Mouse (Mus musculus) embryo, embryonic 11.5 days (tissue): Measurements from ENCODE around the gene Hspg2.
"Not testable (repeated sequence)": the region's sequence is repeated elsewhere in the genome, so short reads cannot be mapped to it uniquely, and the experiment has no call there.

Source experiments
- DNase-seq: peaks from one replicate; pipeline ENCODE4 v3.0.0-alpha.2; 2012; ENCODE audit warnings: low read depth, low spot score

Hspg2 gene

GRCm38 (mm10) chr4:137468260-137469080, at the start of gene Hspg2:
TSS of gene Hspg2 (plus strand) at chr4:137468769.
- DNase-seq, result peak; percentile 98

DNA sequence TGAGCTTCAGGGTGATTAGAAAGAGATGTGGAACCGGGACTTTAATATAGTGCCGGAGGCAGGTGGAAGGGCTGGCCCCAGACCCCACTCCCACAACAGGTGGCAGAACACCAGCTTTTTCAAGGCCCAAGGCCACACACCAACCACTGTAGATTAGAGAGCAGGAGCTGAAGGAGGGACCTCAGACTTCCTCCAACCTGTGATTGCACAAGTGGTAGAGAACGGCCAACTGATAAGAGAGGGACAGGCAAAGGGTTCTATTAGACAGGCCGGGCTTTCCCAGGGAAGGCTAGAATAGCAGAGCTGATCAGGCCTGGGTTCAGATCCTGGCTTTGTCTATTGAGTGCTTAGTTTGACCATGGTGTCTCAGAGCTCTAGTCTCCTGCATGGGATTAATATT, 38.1 kb upstream of the Hspg2 start, which contains the start of gene Cela3b:
Gene Cela3b (minus strand): TSS at position 39 of the 400 bp plus-strand sequence.
- no peak for DNase-seq

GRCm38 (mm10) chr4:137432700-137433550, 35.6 kb upstream of the Hspg2 start:
- not testable (repeated sequence) for DNase-seq

- no peak for DNase-seq
Observed at GRCm38 (mm10) chr4:137436979-137437669, 31.4 kb upstream of the Hspg2 start.

DNA sequence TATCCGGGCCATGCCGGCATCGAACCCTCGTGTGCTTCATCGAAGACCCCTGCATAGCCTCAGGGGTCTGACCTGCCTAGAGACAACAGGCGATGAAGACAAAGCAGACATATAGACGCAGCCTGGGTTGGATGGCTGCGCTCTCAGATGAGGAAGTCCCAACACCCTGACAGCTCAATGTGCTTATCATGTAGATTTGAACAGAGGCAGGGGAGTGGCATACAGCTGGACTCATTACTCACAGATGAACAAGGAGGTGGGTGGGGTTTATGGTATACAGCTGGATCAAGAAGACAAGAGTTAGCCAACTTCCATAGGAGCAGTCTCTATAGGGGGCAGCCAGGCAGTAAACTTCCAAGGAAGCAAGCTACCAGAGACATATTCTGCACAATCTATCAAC, 29.7 kb upstream of the Hspg2 start:
- no peak for DNase-seq

DNA sequence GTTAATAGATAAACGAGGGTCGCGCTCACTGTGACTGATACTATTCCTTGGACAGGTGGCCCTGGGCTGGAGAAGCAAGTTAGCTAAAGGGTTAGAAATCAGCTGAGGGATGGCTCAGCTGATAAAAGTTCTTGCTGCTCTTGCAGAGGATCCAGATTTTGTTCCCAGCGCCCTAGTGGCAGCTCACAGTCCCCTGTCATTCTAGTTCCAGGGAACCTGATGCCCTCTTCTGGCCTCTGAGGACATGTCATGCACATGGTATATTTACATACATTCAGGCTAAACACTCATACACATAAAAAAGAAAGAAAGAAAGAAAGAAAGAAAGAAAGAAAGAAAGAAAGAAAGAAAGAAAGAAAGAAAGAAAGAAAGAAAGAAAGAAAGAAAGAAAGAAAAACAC, 27.2 kb upstream of the Hspg2 start:
- DNase-seq, result no peak

DNA sequence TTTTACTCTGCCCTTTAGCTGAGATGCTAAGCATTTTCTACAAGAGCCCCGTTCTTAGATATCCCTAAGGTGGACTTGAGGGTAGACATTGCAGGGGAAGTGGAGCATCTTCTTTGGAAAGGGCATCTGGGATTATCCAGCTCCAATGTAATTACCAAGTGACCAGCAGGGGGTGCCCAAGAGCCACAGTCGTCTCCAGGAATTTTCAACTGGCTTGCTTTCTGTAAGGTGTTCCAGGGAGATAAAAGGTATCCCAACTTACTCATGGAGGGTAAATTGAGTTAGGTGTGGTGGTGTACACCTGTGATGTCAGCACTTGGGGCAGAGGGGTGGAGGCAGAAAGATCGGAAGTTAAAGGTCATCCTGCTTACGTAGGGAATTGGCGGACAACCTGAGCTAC, 24.9 kb upstream of the Hspg2 start:
- peak; percentile 50 for DNase-seq

DNA sequence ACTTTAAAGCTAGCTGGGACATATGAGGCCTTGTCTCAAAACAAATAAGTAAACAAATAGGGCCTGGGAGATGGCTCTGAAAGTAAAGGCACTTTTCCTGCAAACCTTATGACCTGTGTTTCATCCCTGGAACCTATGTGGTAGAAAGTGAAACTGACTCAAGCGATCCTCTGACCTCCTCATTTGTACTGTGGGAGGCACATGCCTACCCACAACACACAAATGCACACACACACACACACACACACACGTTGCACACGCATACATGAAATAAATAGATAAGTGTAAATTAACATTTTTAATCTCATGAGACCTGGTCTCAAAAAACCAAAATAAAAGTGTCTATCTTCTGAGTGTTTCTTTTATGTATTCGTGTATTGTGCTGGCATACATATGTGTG, 22.7 kb upstream of the Hspg2 start:
- DNase-seq, result no peak

DNA sequence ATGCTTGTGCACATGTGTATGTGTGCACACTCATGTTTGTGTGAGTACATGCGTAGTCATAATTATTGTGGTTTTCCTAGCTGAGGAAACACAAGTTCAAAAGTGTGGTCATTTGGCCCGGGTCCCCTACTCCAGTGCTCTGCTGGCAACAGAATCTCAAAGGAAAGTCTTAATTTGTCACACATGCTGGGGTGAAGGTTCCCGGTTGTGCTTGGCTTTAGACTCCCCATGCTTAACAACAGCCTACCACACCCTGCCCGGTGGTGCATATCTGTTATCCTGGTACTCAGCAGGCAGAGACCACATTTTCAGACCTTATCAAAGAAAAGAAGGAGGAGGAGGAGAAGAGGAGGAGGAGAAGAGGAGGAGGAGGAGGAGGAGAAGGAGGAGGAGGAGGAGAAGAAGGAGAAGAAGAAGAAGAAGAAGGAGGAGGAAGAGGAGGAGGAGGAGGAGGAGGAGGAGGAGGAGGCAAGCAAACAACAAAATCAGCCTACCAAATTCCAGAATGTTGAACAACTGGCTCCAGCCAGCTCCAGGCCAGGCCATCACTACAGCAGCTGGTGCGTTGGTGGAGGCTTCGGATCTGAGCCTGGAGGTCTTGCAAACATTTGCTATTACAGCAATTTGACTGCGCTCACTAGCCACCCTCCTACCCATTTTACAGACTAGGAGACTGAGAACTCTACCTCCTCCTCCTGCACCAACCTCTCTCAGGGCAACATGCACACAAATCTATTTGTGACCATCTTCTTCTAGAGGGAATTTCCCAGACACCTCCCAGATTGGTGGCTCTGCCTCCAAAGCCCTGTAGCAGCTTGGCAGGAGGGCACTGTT, 21.0 kb upstream of the Hspg2 start:
- DNase-seq, result no peak

DNA sequence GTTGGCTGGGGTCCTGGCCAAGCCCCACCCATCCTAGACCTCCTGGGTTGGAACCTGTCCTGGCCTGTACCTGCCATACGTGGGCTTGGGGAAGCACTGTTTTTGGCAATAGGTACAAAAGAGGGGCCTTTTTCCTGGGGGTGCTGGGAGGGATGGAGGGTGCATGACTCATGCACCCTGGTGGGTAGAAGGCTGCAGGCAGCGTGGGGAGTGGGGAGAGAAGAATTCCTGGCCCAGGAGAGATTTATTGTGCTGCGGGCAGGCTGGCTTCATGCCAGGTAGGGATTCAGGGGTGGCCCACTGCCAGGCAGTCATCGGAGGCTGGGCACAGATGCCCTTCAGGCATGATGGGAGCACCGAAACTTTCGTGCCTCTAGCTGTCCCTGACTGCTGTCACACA, 20.4 kb upstream of the Hspg2 start:
- DNase-seq, result no peak

DNA sequence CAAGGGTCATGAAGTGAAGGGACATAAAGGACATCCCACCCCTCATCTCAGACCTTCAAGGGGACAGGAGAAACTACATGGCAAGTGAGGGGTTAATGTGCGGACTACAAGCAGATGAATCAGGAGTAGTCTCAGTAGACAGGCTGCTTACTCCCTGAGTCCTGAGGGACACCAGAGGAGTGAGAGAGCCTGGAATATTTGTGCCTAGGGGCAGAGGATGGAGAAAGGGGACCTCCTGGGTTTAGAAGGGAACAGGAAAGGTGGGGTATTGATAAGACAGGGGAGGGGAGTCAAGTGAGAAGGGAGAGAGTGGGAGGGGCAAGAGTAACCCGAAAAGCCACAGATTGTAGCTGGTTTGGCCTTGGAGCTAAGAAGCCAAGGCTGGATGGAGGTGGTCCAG, 19.9 kb upstream of the Hspg2 start:
- DNase-seq, result no peak

DNA sequence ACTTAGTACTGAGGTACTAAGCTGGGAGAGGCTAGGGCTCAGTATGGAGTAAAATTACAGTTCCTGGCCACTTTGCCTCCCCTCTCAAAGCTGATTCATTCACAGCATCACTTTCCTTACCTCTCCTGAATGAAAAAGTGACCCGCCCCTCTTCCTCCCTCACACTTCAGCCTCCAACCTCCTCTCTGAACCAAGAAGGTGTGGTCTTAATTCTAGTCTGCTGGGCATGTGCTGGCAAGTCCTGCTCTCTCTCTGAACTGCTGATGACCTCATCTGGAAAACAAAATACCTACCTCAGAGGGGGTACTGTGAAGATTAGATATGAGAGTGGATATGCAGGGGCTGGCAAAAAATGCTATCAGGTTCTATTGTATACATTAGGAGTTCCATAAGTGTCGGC, 19.4 kb upstream of the Hspg2 start:
- DNase-seq, result no peak

DNA sequence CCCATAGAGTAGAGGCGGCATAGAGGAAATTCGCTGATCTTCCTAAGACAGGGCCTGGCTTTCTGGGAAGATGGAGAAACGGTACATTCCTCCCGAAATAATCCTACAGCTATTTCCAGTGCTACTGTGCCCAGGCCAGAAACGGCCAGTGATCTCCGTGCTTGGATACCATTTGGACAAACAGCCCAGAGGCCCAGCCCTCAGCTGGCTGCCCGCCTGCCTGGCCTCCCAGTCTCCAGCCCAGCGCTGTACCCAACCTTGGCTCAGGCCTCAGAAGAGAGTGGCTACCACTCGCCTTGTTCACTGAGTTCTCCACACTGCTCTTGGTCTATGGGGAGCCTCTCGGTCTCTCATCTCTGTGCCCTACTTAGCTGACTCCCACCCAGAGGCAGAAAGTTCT, 18.9 kb upstream of the Hspg2 start:
- no peak for DNase-seq

DNA sequence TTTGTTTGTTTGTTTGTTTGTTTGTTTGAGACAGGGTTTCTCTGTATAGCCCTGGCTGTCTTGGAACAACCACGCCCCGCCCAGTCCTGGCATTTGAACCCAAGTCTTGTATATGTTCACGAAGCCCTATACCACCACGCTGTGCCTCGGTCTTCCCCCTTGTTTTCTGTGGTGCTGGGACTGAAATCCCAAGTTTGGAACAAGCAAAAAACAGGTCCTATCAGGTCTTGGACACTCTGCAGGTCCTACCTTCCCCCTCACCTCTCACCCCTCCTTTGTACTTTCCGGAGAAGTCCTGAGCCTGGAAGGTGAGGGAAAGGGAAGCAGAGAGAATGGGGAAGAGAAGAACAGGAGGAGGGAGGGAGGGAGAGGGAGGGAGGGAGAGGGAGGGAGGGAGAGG, 16.4 kb upstream of the Hspg2 start:
- no peak for DNase-seq

- DNase-seq, result no peak
Observed at GRCm38 (mm10) chr4:137453234-137453767, 15.3 kb upstream of the Hspg2 start, which contains the start of gene 1700013G24Rik. TSS of gene 1700013G24Rik (plus strand) at chr4:137453284.

- DNase-seq, result no peak
Observed at GRCm38 (mm10) chr4:137454582-137454981, 14.0 kb upstream of the Hspg2 start.

DNA sequence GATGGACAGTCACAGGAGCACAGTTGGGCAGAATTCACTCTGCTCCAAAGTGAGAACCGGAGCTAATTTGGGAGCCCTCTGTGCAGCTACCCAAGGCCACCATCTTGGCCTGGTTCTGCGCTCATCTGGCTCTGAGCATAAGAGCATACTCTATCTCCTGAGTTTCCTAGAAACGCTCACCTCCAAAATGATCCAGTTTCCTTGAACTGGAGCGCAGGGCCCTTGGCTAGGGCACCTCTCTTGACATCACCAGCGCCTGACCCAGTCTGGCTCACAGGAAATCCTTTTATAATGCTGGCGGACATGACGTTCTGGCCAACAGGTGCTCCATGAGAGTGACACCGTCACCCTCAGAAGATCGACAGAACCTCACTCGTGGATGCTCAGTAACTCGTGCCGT, 12.0 kb upstream of the Hspg2 start:
- DNase-seq, result no peak

GRCm38 (mm10) chr4:137457292-137457691, 11.3 kb upstream of the Hspg2 start:
- DNase-seq, result no peak

- DNase-seq, result no peak
Observed at GRCm38 (mm10) chr4:137458310-137458709, 10.3 kb upstream of the Hspg2 start.

GRCm38 (mm10) chr4:137458861-137459260, 9.7 kb upstream of the Hspg2 start:
- DNase-seq, result no peak

DNA sequence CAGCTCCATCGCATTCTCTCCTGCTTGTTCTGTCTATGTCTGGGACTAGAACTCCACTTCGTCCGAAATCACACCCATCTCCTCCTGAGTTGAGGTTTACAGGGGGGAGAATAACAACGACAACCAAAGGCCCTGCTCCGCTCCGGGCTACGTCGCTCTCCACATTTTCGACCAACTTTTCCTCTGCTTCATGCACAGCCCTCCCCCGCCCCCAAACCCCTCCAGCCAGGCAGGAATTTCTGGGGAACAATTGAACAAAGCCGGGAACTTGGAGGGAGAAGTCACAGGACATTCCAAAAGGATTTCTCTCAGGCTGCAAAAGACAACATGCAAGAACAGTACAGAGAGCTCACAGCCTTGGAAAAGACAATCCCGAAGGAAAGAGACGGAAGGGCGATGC, 7.9 kb upstream of the Hspg2 start:
- no peak for DNase-seq
